Mouse (Mus musculus) T-cell, adult 2 months (primary cell): ENCODE data around the gene Sh3gl1.
"Not testable (repeated sequence)": the region's sequence is repeated elsewhere in the genome, so short reads cannot be mapped to it uniquely, and the experiment has no call there.

ENCODE experiments used
- DNase-seq: peaks from one replicate; pipeline ENCODE4 v3.0.0; 2022; ENCODE audit warnings: low spot score

The Sh3gl1 gene

DNA sequence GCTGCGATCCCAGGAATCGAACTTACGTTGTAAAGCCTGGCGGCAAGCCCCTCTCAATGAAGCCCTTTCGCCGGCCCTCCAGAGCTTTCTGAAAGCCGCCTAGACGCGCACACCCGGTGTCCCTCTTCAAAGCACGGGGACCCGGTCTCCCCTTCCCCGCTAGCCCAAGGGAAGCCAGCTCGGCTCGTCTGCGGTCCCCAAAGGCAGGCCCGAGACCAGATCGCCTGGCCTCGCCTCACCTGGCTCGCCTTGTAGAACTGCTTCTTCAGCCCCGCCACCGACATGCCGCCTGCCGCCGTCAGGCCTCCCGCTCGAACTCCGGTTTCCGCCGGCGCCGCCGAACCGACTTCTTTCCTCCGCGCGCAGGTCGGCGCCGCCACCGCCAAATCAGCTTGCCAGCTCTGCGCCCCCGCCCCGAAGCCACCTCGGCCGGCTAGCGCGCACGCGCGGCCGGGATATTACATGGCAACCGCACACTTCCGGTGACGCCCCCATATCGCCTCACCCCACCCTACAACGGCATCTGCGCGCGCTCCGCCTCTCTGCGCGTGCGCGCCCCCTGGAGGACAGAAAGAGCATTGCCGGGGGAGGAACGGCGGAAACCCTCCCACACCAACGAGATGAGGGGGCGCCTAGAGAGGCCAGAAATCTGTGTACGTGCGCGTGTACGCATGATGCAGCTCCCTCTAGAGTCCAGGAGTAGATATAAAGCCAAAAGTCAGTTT lies at the start of gene Sh3gl1:
Sh3gl1 (minus strand) TSS at position 460 of the 725 bp plus-strand sequence.
- DNase-seq, result peak; percentile 99

DNA sequence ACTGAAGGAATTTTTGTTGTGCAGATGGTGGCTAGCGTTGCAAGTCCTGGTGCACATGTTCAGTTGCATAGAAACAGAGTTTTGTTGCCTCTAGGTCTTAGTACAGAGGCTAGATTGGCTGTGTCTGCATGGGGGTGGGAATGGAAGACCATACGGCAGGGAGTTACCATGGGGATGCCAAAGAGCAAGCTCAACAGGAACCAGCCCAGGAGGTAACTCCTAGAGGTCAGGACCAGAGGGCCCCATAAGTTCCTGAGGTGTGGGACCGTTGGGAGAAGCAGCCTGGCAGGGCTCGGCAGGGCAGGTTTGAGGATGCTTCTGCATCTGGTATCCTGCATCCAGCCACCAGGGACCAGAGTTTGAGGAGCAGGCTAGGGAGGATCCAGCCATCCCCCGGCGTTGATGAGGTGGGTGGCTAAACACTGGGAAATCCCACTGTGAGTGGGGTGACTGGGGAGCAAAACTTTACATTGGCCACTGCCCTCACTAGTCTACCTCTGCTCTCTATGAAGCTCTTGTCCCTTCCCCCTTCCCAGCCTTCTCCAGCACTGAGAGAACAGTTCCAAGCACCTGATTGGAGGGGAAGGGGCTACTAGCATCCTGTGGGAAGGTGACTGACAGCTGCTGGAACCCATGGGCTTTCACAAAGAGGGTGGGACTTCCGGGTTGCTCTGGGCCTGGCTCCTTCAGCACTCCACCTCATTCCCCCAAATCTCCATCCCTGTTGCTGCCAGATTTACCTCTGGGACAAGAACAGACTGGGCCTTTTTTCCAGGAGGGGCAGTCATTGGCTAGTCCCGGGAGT lies 44.5 kb upstream of the Sh3gl1 start:
- no peak for DNase-seq

DNA sequence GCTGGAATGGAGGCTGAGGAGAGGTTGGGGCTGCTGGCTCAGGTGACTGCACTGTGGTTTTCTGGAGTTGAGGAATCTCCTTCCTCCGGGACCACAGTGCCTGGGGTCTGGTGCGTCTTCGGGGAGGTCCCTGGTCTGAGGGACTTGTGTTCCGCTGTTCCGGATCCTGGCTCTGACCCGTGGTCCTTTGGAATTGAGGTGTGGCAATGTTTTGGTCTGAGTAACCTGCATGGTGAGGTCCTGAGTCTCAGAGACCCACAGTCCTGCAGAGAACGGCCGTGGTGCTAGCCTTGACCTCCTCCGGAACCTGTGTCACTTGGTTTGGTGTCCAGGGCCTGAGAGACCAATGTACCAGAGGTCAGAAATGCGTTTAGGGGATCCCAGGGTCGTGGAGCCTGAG lies 43.5 kb upstream of the Sh3gl1 start:
- no peak for DNase-seq

DNA sequence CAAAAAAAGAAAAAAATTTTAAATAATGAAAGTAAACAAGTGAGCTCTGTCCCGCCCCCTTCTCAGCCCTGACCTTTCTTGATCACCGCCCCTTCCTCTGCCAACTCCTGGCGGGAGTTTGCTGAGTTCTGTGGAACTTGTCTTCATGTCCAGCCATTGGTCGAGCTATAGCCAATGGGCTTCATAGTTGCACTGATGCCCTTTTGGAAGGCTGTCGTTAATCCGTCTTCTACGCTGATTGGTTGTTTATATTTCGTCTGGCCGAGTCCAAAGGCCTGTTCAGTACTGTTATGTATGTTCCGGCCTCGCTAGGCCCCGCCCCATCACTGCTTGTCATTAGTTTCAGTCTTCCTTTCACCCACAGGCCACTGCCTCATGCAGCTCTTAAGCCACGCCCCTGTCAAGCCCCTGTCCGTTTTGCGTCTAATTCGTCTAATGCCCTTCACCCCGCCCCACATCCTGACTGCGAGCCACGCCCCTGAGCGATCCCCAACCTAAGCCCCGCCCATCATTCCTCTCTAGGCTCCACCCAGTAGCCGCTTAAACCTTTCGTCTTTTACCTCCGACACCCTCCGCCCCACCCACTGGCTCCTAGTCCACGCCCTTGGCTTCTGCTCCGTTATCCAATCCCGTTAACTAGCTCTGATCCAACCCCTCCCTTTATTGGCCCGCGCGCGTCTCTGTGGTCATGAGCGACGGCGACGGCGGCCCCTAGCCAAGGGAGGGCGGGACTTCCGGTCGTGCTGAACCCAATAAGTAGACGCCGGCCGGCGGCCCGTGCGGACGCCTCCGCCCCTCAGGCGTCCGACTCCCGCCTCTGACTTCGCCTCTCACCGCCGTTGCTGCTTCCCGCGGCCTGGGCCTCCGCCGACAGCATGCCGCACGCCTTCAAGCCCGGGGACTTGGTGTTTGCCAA lies 42.7 kb upstream of the Sh3gl1 start, which contains the start of gene Hdgfl2:
Hdgfl2 (plus strand) TSS at position 755 of the 916 bp plus-strand sequence.
- peak; percentile 100 for DNase-seq

DNA sequence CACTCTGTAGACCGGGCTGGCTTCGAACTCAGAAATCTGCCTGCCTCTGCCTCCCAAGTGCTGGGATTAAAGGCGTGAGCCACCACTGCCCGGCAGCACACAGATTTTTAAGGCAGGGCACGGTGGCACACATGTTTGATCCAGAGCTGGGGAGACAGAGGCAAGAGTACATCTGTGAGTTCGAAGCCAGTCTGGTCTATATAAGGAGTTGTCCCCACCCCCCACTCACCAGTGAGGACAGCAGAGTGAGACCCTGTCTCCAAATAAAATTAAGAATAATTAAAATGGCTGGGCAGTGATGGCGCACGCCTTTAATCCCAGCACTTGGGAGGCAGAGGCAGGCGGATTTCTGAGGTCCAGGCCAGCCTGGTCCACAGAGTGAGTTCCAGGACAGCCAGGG lies 41.9 kb upstream of the Sh3gl1 start:
- DNase-seq, result not testable (repeated sequence)

DNA sequence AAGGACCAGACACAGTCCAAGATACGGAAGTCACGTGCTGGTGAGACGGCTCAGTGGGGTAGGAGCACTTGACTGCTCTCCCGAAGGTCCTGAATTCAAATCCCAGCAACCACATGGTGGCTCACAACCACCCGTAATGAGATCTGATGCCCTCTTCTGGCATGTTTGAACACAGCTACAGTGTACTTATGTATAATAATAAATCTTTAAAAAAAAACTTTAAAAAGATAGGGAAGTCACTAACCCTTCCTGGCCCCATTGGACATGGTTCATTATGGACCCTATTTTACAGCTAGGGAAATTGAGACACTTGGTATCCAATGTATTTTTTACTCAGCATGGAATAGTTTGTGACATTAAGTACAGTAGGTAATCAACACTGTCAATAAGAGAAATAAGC lies 41.1 kb upstream of the Sh3gl1 start:
- DNase-seq, result no peak

DNA sequence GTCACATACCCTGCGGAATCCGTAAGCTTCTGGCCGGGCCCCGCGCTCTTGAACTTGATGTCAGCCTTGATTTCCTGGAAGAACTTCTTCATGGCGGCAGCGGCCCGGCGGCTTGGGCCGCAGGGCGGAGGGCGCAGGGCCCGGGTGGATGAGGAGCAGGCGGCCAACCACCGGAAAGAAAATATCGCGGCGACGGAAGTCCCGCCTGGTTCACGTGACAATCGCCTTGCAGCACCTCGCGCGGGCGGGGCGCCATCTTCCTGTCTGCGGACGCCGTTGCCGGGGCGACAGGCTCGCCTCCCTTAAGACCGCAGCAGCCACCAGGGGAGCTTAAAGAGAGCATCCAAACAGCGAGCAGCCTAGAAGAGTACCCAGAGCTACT lies 38.4 kb upstream of the Sh3gl1 start, which contains the start of gene Ubxn6:
Ubxn6 (minus strand) TSS at position 202 of the 382 bp plus-strand sequence.
- peak; percentile 99 for DNase-seq

DNA sequence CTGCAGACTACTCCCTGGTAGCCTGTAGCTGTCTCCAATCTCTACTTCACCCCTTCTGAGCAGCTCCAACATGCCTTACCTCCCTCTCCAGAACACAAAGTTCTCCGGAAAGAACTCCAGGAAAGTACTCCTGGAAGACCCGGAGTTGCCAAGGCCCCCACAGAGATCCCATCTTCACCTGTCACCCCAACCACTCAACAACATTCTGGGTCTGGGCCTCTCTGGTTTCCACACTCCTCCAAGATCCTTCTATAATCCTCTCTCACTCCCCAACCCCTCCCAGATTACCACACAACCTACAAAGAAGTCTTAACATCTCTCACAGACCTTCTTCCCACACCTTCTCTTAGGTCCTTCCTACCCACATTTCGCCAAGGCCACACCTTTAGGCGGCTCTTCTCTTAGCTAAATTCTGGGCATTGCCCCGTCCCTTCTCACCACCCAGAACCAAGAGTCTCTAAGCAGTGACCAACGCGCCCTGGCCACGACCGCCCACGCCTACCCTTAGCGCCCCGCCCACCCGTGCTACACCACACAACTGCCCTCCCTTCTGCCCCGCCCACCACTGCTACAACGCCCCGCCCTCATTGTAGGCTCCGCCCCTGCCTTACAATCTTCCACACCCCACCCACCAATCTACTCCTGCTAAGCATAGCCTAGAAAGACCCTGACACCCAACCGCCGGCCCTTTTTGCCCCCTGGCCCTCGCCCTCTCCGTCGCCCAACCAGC lies 37.8 kb upstream of the Sh3gl1 start:
- DNase-seq, result peak; percentile 77

DNA sequence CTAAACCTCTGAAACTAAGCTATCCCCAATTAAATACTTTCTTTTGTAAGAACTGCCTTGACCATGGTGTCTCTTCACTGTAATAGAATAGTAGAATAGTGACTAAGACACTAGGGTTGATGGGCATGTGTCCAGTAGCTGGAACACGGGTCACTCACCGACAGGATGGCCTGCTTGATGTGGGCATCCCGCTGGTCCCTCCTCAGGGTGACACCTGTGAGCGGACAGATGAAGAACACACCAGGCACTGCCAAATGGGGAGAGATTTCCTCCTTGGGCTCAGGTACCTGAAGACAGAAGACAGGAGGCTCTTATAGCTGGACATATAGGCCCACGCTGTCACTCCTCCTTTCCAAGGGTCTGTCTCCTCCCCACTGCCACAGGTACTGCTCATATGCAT lies 35.8 kb upstream of the Sh3gl1 start:
- DNase-seq, result no peak

DNA sequence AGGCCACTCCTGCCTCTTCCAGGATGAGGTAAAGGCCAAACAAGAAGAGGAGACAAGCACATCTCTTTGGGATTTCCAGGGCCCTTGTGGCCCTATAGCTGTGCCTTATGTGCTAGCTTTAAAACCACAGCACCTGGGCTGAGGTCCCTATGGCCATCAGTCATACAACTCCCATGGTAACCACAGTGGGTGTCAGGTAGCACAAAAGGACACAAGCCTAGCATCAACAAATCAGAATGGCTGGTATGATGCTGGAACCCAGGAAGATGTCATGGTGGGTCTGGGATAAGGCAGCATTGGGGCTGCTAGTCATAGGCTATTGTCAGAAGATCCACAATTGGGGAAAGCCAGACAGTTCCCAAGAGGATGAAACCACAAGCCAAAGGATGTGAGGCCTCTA lies 34.7 kb upstream of the Sh3gl1 start:
- no peak for DNase-seq

DNA sequence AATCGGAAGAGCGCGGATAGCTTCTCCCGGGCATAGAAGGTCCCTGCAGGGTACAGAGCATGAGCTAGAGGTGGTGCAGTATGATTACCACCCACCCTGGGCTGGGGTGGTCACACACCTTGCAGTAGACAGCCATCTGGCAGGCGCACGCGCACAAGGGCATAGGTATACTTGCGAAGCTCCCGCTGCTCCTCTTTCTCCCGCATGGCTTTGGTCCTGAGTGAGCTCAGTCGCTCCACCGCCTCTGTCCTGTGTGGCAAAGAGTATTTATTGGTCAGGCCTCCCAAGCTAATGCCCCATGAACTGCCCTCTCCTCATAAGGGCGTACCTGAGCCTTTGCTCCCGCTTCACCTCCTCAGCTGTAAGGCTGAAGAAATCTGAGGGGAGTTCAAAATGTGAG lies 32.6 kb upstream of the Sh3gl1 start:
- no peak for DNase-seq

DNA sequence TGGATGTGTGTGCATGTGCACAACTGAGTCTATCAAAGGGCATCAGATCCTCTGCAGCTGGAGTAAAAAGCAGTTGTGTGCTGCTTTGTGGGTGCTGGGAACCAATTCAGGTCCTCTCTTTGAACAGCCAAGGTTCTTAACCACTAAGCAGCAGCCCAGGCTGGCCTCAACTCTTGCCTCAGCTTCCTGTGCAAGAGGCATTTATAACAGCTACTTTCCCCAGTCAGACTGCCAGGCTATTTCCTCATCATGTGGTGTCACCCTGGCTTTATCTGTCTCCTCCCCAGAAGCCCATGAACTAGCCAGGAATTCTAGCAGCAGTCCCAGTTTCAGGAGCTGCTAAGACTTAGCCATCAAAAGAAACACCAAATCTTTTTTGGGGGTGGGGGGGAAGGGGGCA lies 30.0 kb upstream of the Sh3gl1 start:
- DNase-seq, result no peak

DNA sequence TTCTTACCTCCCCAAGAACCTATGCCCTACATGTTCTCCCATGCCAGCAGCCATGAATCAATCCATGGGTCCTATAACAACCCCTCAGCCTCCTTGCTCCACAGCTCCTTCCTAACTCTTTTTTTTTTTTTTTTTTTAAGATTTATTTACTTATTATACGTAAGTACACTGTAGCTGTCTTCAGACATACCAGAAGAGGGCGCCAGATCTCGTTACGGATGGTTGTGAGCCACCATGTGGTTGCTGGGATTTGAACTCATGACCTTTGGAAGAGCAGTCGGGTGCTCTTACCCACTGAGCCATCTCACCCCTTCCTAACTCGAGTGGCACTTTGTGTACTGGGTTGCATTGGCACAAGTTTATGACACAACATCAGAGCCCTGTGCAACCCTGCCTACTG lies 29.3 kb upstream of the Sh3gl1 start:
- not testable (repeated sequence) for DNase-seq

DNA sequence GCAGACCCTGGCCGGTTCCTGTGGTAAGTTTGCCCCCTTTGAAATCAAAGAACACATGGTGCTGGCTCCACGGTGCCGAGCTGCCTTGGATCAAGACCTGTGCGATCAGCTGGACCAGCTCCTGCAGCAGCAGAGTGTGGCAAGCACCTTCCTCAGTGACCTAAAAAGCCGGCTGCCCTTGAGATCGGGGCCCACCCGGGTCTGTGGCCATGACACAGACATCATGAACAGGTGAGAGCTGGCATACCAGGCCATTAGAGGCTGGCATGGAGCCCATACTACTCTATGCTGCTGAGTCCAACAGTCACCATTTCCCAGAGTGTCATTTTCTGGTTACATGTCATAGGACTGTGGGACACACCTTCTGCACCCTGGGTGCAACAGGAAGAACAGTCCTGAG lies 25.6 kb upstream of the Sh3gl1 start:
- DNase-seq, result no peak

DNA sequence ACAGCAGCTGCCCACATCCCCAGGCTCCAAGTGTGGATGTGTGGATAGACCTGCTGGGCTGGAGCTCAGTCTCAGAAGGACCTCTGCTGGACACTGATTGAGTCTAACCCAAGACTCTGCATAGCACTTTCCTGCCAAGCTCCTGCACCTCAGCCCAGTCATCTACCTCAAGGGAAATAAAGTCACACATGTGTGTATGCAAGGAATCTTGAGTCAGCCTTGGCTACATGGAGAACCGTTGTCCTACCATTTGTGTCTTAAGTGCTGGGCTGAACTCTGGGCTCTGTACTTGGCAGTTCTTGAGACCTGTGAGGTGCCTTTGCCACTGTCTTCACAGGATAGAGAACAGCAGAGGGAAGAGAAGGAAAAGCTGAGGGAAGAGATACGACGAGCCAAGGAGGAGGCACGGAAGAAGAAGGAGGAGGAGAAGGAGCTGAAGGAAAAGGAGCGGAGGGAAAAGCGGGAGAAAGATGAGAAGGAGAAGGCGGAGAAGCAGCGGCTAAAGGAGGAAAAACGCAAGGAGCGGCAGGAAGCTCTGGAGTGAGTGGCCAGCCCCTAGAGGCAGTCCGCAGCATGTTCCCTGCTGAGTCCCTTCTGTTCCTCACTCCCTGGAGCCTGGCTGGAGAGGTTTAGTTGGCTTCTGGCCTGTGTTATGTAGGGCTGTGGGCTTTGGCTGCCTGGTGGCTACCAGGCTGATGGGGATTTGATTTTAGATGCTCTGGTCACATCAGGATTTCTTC lies 21.1 kb upstream of the Sh3gl1 start:
- no peak for DNase-seq

DNA sequence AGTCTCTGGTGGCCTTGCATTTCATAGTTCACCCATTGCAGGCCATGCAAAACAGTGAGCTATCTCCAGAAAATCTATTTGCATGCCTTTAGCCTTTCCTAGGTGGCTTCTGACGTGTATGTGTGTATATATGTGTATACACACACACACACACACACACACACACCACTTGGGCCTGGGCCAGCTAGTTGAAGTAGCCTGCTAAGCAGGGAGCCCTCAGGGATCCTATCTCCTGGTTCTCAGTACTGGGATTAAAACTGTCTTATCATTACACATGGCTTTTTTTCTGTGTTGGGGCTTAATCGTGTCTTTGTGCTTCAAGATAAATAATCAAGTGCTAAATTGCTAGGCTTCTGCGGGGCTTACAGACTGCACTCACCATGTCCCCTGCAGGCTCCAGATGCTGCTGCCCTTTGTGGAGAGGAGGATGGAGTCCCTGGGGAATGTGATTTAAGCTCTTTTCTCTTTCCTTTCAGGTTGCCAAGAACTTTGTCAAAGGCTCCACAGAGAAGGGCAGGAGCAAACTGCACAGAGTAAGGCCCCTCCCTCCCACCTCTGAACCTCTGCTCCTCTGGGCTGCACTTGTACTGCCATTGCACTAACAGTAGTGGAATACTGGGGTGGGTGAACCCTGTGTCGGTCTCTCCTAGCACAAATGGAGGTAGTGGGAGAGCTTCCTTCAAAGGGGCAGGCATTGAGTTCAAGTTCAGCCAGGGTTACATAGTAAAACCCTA lies 19.7 kb upstream of the Sh3gl1 start:
- no peak for DNase-seq

DNA sequence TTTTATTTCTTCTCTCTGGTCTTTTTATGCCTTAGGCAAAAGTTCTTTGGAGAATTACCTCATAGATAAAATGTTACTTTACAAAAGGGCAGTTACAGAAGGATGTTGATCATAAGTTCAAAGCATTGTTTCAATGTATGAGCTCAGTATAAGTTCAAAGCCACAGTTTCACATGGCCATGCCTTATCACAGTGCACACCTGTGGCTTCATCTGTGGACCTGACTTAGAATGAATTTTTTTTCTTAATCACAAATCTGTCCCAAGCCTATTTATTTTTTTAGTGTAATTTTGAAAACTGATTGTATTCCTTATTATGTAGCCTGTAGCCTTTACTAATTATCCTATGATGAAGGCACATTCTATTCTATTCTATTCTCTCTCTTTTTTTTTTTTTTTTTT lies 18.5 kb upstream of the Sh3gl1 start:
- DNase-seq, result no peak

DNA sequence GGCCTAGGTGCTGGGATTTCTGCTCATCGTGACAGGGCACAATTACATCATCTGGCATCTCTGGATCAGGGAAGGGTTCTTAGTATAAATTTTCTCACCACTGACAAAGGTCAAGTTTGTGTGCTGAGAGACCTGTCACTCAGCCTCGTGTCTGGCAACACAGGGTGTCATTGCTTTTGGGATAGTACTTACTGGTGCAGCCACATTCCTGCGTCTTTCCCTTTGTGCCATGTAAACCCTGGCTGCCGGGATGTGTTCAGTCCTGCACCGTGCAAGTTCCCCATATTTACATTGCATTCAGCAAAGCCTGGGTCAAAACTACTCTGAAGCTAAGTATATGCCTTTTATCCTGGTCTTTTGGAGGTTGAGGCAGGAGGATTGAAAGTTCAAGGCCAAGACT lies 14.9 kb upstream of the Sh3gl1 start:
- no peak for DNase-seq

DNA sequence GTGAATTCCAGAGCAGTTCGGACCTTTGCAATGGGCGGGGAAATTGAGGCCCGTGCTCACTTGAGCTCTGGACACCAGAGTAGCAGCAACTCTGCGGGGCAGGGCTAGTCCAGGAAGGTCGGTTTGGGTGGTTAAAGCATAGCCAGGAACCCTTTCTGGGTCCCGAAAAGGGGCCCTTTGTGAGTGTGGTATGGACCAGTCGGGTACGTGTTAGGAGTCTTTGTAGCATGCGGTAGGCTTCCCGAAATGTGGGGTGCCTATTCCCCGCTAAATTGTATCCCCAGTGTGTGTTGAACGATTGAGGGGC lies 4.4 kb upstream of the Sh3gl1 start:
- no peak for DNase-seq
